Mouse (Mus musculus) layer of hippocampus, postnatal 36 days (tissue): ENCODE data around the gene Kcnh7. TPM values are rescaled to one million over a fixed set of nuclear protein-coding genes. Genes with fewer than 3 reads are reported as not detected.

Experiments
- DNase-seq, 2 experiments: peaks; one replicate each; pipeline ENCODE4 v3.0.0; 2022
- total RNA-seq, 2 experiments: library from RNA; stranded (reverse); gene quantifications; 2 replicates each; pipeline ENCODE4 v1.2.3; 2021

The Kcnh7 gene
- total RNA-seq, 2 experiments from 2014 or later, result 36.1 to 36.6 TPM

DNA sequence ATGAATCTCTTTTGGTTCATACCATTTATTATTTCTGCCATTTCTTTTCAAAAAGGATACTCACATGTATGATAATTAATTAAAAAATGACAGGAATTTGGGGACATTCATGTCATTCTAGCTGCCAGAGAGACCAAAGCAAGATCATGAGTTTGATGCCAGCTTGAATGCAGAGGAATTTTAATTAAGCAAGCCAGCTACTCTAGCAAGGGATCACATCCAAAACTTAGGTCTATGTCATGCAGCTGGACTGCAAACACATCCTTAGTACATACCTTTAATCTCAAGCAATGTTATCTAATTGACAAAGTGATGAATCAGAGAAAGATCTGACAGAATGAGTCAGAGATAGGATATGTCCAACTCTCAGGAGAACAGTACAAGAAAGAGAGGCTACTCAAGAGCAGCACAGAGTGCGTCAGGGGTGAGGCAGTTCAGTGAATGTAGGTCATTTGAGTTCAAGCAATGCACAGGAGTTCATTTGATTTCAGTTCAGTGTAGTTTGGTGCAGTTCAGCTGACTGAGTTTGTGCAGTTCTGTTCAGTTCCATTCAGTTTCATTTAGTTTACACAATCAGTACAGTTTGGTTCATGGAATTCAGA lies 248.7 kb downstream of the Kcnh7 start:
- DNase-seq, result no peak

- DNase-seq, result no peak
Observed at GRCm38 (mm10) chr2:62928494-62928893, 255.6 kb downstream of the Kcnh7 start.

- no peak for DNase-seq
Observed at GRCm38 (mm10) chr2:62928065-62928464, 256.0 kb downstream of the Kcnh7 start.

GRCm38 (mm10) chr2:62923803-62924202 lies 260.3 kb downstream of the Kcnh7 start:
- DNase-seq, result no peak

- DNase-seq, result no peak
Observed at GRCm38 (mm10) chr2:62907688-62908087, 276.4 kb downstream of the Kcnh7 start.

DNA sequence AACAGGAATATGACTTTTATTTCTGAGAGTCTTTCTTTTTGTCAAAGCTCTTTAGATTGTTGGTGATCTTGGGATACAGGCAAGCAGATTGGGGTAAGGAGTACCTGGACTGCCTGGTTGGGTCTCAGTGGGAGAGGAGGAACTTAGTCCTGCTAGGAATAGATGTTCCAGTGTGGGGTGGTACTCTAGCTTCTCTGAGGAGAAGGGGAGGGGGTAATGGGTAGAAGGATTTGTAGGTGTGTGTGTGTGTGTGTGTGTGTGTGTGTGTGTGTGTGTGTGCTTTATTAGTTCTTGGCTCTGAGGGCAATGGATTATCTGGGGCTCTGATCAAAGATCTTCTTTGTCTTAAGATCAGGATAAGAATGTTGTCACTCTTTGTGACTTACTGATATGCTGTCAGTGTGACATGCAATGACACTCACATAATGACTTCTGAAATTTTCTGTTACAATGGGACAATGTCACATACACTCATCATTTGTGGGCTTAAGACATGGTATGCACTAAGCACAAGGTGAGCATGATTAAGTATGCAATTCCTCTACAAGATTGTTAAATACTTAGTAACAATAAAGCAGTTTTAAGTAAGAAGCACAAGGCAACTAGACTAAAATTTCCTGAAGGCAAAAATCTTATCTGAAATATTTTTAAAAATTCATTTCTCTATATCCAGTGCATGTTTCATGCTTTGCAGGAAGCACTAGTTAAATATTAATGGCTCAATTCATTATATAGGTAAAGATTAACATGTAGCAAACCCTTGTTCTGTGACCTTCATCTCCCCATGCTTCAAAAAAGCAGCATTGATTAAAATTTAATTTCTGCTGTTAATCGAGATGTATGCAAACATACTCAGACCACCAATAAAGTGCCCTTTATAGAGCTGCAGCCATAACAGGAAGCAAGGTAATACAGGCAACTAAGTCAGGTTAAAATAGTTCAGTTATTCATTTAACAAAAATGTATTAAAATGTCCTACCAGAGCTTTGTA lies 281.4 kb downstream of the Kcnh7 start:
- DNase-seq, result no peak

- no peak for DNase-seq
Observed at GRCm38 (mm10) chr2:62878763-62879162, 305.3 kb downstream of the Kcnh7 start.

DNA sequence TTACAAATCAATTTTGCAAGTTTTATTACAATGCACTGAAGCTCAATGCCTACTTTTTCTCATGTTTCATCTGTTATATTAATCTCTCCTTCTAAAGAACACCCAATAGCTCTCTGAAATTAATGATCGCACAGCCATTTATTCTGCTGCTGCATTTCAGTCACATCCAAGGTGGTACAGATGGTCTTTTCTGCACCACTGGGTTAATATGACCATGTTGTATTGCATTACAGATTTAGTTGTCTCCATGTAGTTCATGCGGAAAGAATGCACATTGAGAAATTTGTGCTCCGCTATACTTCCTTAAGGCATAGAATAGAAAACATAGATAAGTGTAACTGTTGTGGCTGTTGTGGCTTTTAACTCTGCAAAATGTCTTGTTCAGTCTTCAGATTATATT lies 328.7 kb downstream of the Kcnh7 start:
- no peak for DNase-seq

GRCm38 (mm10) chr2:62842630-62843029 lies 341.5 kb downstream of the Kcnh7 start:
- DNase-seq, result no peak

GRCm38 (mm10) chr2:62834261-62834660 lies 349.8 kb downstream of the Kcnh7 start:
- no peak for DNase-seq

DNA sequence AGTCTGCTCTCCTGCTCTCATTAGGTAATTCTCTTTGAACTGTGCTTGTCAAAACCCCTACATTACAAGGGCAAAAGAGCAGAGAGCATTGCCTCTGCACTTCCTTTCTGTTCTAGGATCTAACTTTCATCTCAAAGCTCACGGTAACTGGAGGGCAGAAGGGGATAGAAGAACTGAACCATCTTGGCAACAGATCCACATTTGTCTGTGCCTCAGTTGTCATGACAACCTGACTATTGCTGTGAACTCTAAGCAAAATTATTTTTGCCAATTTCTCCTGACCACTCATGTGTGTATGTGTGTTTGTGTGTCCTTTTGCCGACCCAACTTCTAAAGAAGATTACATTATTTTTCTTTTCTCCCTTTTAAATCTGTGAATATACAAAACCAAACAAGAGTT lies 364.9 kb downstream of the Kcnh7 start:
- no peak for DNase-seq

DNA sequence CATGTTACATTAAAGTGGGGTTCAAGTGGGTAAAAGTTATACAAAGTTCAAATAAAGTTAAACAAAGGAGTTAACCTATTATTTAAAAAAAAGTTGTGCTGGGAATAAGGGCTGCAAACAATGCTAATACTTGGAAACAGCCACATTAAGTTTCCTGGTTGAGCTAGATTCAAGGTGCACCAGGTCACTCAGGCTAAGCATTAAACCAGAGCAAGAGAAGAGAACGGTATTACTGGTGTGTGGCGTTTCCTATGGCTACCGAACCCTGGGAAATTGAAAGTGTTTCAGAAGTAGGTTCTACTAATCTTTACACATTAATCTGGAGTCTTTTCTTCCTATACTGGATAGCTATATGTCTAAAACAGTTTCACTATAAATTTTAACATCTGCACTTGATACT lies 368.1 kb downstream of the Kcnh7 start:
- DNase-seq, result no peak

GRCm38 (mm10) chr2:62808813-62809212 lies 375.3 kb downstream of the Kcnh7 start:
- DNase-seq, result no peak

DNA sequence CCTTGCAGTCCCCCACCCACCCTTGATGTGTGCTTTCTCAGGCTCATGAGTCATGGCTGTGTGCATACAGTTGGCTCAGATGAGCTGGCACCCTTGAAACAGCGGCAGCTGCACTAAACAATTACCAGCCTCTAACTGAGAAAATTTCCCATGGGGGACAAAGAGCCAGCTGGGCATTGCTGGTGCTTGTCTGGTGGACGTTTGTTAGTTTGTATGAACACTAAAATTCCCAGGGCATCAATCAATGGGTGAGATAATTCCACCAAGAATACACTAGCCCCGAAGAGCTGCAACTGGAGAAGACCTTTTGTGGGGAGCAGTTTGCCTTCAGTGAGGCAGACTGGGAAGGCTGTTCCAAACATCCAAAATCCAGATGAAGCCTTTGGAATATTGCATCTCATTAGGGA lies 376.6 kb downstream of the Kcnh7 start:
- DNase-seq, result peak; percentile 50

DNA sequence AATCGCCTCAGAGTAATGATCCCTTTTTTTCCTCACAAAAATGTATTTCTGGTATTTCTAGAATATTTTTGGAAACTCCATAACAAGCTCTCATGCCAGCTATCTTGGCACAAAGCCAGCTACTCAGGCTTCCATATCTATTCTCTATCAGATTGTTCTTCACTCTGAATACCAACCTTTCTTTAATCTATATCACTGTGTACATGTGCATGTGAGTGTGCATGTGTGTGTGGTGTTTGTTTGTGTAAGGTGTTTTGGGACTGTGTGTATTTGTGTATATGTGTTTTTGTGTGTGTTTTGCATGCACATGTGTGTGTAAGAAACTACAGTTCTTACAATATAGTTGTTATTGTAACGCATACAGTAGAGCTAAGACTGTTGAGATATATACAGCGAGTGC lies 377.2 kb downstream of the Kcnh7 start:
- no peak for DNase-seq

- DNase-seq, result no peak
Observed at GRCm38 (mm10) chr2:62804030-62804429, 380.1 kb downstream of the Kcnh7 start.

DNA sequence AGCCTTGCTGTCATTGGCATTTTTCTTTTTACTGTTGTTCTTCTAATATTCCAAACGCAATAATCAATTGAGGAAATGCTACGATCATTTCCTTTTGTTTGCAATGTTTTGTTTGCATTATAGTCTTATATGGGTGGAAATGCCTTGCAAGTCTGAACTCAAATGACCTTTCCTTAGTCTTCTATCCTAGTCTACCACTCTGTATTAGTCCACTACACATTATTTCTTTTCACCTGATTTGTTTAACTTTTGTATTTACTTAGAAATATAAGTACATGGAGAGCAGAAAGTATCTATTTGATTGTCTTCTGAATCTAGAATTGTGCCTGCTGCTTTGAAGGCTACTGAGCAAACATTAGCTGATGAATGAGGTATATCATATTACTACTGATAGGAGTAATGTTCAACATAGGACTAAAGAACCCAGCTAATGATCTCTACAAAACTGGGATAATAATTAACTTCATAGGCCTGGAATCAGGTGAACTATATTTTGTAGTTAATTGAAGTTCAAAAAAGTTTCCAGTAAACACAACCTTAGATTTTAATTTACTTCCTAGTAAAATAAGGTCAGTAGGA lies 399.5 kb downstream of the Kcnh7 start:
- DNase-seq, result no peak

GRCm38 (mm10) chr2:62746256-62746655 lies 437.8 kb downstream of the Kcnh7 start:
- DNase-seq, result no peak

DNA sequence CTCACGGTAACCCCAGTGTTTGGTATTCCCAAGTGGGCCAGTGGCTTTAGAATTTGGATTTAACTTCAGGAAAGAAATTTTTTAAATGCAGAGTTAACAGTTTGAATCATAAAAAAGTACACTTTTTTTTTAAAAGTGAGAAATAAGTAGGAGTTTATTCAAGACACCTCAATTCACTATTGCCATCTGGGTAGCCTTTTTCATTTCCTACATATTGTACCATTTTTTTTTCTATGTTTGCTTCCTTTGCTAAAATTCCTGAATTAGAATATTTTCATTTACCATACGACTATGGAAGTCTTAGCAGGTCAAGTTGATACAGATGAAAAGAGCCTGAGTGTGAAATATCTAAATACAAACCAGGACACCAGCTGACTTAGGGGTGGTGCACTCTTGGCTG lies 441.0 kb downstream of the Kcnh7 start:
- no peak for DNase-seq

DNA sequence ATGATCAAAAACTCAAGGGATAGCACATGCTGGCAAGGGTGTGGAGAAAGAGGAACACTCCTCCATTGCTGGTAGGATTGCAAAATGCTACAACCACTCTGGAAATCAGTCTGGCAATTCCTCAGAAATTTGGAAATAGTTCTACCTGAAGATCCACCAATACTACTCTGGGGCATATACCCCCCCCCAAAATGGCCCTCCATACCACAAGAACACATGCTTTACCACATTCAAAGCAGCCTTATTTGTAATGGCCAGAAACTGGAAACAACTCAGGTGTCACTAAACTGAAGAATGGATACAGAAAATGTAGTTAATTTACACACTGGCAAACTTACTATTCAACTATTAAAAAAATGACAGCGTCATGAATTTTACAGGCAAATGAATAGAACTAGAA lies 453.4 kb downstream of the Kcnh7 start:
- no peak for DNase-seq

DNA sequence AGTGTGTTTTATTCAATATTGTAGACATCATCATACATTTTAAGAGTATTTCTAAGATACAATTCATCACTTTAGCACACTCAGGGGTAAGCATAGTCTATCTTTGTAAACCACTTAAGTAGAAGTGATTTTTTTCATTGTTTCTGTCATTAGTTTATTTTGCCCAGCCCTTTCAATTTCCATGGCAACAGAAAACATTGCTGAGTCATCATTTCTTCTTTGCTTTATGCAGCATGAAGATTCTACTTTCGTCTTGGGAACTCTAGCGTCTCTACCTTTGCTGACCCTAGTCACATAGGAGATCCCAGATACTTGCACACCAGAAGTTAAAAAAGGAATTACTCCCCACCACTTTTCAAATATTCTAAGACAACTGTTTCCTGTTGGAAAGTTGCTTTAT lies 456.4 kb downstream of the Kcnh7 start:
- no peak for DNase-seq

GRCm38 (mm10) chr2:62725946-62726345 lies 458.1 kb downstream of the Kcnh7 start:
- no peak for DNase-seq

DNA sequence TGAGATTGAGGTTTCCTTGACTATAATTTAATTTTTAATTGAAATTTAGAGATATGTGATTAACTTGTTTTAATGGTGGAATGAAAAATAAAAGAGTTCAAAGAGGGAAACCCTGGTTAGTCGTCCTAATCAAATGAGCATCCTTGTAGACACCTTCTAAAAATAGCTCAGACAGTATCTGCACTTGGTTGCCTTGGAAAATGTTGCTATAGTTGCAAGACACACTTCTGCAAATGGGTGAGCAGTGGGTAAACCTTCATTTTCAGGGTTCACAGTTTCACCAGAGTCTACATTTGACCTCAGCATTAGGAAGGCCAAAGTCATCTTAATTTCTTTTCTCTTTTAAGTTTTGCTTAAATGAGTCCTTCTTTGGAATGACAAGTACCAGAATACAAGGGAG lies 465.7 kb downstream of the Kcnh7 start:
- no peak for DNase-seq

DNA sequence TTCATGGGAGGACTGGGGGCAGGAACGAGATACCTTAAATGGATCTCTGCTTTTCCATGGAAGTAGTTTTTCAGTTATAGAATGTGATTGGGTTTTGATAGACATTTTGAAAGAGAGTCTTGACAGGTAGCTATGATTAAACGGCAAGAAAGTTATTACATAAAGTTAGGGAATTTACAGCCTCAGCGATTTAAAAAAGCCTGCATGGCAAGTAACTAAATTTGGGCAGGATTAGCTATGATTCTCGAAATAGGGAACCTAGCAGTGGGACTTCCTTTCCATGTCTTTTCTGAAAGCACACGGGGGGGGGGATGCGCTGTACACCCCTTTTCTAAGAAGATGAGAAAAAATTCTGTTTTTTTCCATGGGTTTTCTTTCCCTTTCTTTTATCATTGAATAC lies 466.8 kb downstream of the Kcnh7 start:
- DNase-seq, result no peak
